Mouse (Mus musculus): ENCODE measurements around the gene Tagap1. TPM values are rescaled to one million over a fixed set of nuclear protein-coding genes. Genes with fewer than 3 reads are reported as not detected.
"Not testable (repeated sequence)": the region's sequence is repeated elsewhere in the genome, so short reads cannot be mapped to it uniquely, and the experiment has no call there.

Gene Tagap1
- total and polyA plus RNA-seq, 2 experiments from 2014 or later: 15.7 to 16.3 TPM

- not testable (repeated sequence) for H3K27ac ChIP-seq (ENCODE audit: low read depth); H3K4me1 ChIP-seq (ENCODE audit: control insufficient read depth, insufficient read depth); H3K4me3 ChIP-seq (ENCODE audit: low read depth, low read length); H3K27me3 ChIP-seq (ENCODE audit: control insufficient read depth, insufficient read depth, low read length); DNase-seq (ENCODE audit: low spot score); H3K36me3 ChIP-seq (replicated peaks; ENCODE audit: control insufficient read depth, insufficient read depth, low read length); ATAC-seq (ENCODE audit: insufficient read depth, low read depth); H3K9me3 ChIP-seq (replicated peaks; ENCODE audit: control insufficient read depth, low read length); H3K9ac ChIP-seq (replicated peaks; ENCODE audit: low read depth, low read length)
- H3K4me2 ChIP-seq (ENCODE audit: low read depth, low read length): peak overlapping the region; percentile 54
- 71% methylated on average over 3 of the region's 6 CpGs for WGBS
These were observed 1.3 kb downstream of the Tagap1 start for GRCm38 (mm10) chr17:6959543-6960259.

- 65% methylated on average over 5 of the region's 8 CpGs for WGBS
- ATAC-seq (ENCODE audit: insufficient read depth, low read depth); H3K9ac ChIP-seq (replicated peaks; ENCODE audit: low read depth, low read length); H3K4me1 ChIP-seq (ENCODE audit: control insufficient read depth, insufficient read depth); H3K27ac ChIP-seq (ENCODE audit: low read depth); H3K36me3 ChIP-seq (replicated peaks; ENCODE audit: control insufficient read depth, insufficient read depth, low read length); H3K9me3 ChIP-seq (replicated peaks; ENCODE audit: control insufficient read depth, low read length); H3K27me3 ChIP-seq (ENCODE audit: control insufficient read depth, insufficient read depth, low read length); H3K4me2 ChIP-seq (ENCODE audit: low read depth, low read length); H3K4me3 ChIP-seq (ENCODE audit: low read depth, low read length): not testable (repeated sequence)
- peak; percentile 7 for DNase-seq (ENCODE audit: low spot score)
These were observed 2.1 kb downstream of the Tagap1 start for GRCm38 (mm10) chr17:6958881-6959280.

GRCm38 (mm10) chr17:6948769-6949228 is 12.2 kb downstream of the Tagap1 start:
- H3K4me1 ChIP-seq (ENCODE audit: control insufficient read depth, insufficient read depth); H3K9me3 ChIP-seq (replicated peaks; ENCODE audit: control insufficient read depth, low read length); H3K36me3 ChIP-seq (replicated peaks; ENCODE audit: control insufficient read depth, insufficient read depth, low read length); H3K27me3 ChIP-seq (ENCODE audit: control insufficient read depth, insufficient read depth, low read length): not testable (repeated sequence)
- WGBS: 8% methylated on average over 8 of the region's 9 CpGs
- Histone ChIP-seq H3K4me3 (ENCODE audit: low read depth, low read length) (peak overlapping the region; percentile 66), H3K27ac (ENCODE audit: low read depth) (peak overlapping the region; percentile 88), H3K4me2 (ENCODE audit: low read depth, low read length) (peak overlapping the region; percentile 64), H3K9ac (replicated peaks; ENCODE audit: low read depth, low read length) (peak overlapping the region; percentile 36; the same call in 1 of the 2 replicates)
- ATAC-seq (ENCODE audit: insufficient read depth, low read depth) (peak; percentile 25; the same call in 1 of the 2 replicates), DNase-seq (ENCODE audit: low spot score) (peak; percentile 21)

GRCm38 (mm10) chr17:6947984-6948768 is 12.8 kb downstream of the Tagap1 start, which contains the start of gene Rsph3b:
TSS of gene Rsph3b (minus strand) at chr17:6948682.
- H3K9me3 ChIP-seq (replicated peaks; ENCODE audit: control insufficient read depth, low read length); H3K27me3 ChIP-seq (ENCODE audit: control insufficient read depth, insufficient read depth, low read length); H3K4me1 ChIP-seq (ENCODE audit: control insufficient read depth, insufficient read depth); H3K36me3 ChIP-seq (replicated peaks; ENCODE audit: control insufficient read depth, insufficient read depth, low read length): not testable (repeated sequence)
- Histone ChIP-seq H3K4me3 (ENCODE audit: low read depth, low read length) (peak within 1 kb of the TSS; percentile 66), H3K9ac (replicated peaks; ENCODE audit: low read depth, low read length) (peak within 1 kb of the TSS; percentile 36), H3K27ac (ENCODE audit: low read depth) (peak within 1 kb of the TSS; percentile 88), H3K4me2 (ENCODE audit: low read depth, low read length) (peak within 1 kb of the TSS; percentile 64)
- under 1% methylated on average over 67 of the region's 73 CpGs for WGBS
- TF ChIP-seq CTCF (IDR thresholded peaks at IDR 0.05; ENCODE audit: low read depth): peak; percentile 4; the same call in 1 of the 2 replicates
- ATAC-seq (ENCODE audit: insufficient read depth, low read depth) (peak; percentile 96), DNase-seq (ENCODE audit: low spot score) (peak; percentile 61)

GRCm38 (mm10) chr17:6947637-6947983 is 13.3 kb downstream of the Tagap1 start:
- not testable (repeated sequence) for H3K27ac ChIP-seq (ENCODE audit: low read depth); H3K4me1 ChIP-seq (ENCODE audit: control insufficient read depth, insufficient read depth); H3K9me3 ChIP-seq (replicated peaks; ENCODE audit: control insufficient read depth, low read length); H3K9ac ChIP-seq (replicated peaks; ENCODE audit: low read depth, low read length); H3K36me3 ChIP-seq (replicated peaks; ENCODE audit: control insufficient read depth, insufficient read depth, low read length); DNase-seq (ENCODE audit: low spot score); ATAC-seq (ENCODE audit: insufficient read depth, low read depth); H3K27me3 ChIP-seq (ENCODE audit: control insufficient read depth, insufficient read depth, low read length)
- peak overlapping the region; percentile 64 for H3K4me2 ChIP-seq (ENCODE audit: low read depth, low read length)
- H3K4me3 ChIP-seq (ENCODE audit: low read depth, low read length): peak overlapping the region; percentile 66
- no CpG with 5 or more reads among the region's 8 CpGs for WGBS

GRCm38 (mm10) chr17:6942560-6942959 is 18.4 kb downstream of the Tagap1 start:
- DNase-seq (ENCODE audit: low spot score); H3K27ac ChIP-seq (ENCODE audit: low read depth); H3K36me3 ChIP-seq (replicated peaks; ENCODE audit: control insufficient read depth, insufficient read depth, low read length); H3K9ac ChIP-seq (replicated peaks; ENCODE audit: low read depth, low read length); H3K4me1 ChIP-seq (ENCODE audit: control insufficient read depth, insufficient read depth); H3K4me2 ChIP-seq (ENCODE audit: low read depth, low read length); H3K4me3 ChIP-seq (ENCODE audit: low read depth, low read length); ATAC-seq (ENCODE audit: insufficient read depth, low read depth); H3K9me3 ChIP-seq (replicated peaks; ENCODE audit: control insufficient read depth, low read length); H3K27me3 ChIP-seq (ENCODE audit: control insufficient read depth, insufficient read depth, low read length): not testable (repeated sequence)
- no CpG with 5 or more reads among the region's 4 CpGs for WGBS

GRCm38 (mm10) chr17:6931625-6932024 is 29.3 kb downstream of the Tagap1 start:
- not testable (repeated sequence) for ATAC-seq (ENCODE audit: insufficient read depth, low read depth); H3K27me3 ChIP-seq (ENCODE audit: control insufficient read depth, insufficient read depth, low read length); H3K4me3 ChIP-seq (ENCODE audit: low read depth, low read length); H3K9me3 ChIP-seq (replicated peaks; ENCODE audit: control insufficient read depth, low read length); H3K27ac ChIP-seq (ENCODE audit: low read depth); H3K36me3 ChIP-seq (replicated peaks; ENCODE audit: control insufficient read depth, insufficient read depth, low read length); H3K4me1 ChIP-seq (ENCODE audit: control insufficient read depth, insufficient read depth); H3K4me2 ChIP-seq (ENCODE audit: low read depth, low read length); DNase-seq (ENCODE audit: low spot score); H3K9ac ChIP-seq (replicated peaks; ENCODE audit: low read depth, low read length)
- 95% methylated on average over 6 of the region's 7 CpGs for WGBS

- DNase-seq (ENCODE audit: low spot score); ATAC-seq (ENCODE audit: insufficient read depth, low read depth); H3K4me2 ChIP-seq (ENCODE audit: low read depth, low read length); H3K27ac ChIP-seq (ENCODE audit: low read depth); H3K9ac ChIP-seq (replicated peaks; ENCODE audit: low read depth, low read length); H3K27me3 ChIP-seq (ENCODE audit: control insufficient read depth, insufficient read depth, low read length); H3K9me3 ChIP-seq (replicated peaks; ENCODE audit: control insufficient read depth, low read length); H3K4me3 ChIP-seq (ENCODE audit: low read depth, low read length); H3K36me3 ChIP-seq (replicated peaks; ENCODE audit: control insufficient read depth, insufficient read depth, low read length); H3K4me1 ChIP-seq (ENCODE audit: control insufficient read depth, insufficient read depth): not testable (repeated sequence)
- WGBS: 66% methylated on average over 7 of the region's 7 CpGs
These were observed 40.5 kb downstream of the Tagap1 start for GRCm38 (mm10) chr17:6920351-6920894.
